Mouse (Mus musculus) liver, adult 2 months (tissue): ENCODE measurements around the gene Fam178b.

Experiments
- CTCF ChIP-seq: fragments of 200-500 bp; IDR thresholded peaks from 2 replicates; pipeline ENCODE4 v1.5.1; 2011; ENCODE audit warnings: low read depth, low read length, control low read depth
- POLR2A ChIP-seq: fragments of 200-500 bp; IDR thresholded peaks from 2 replicates; pipeline ENCODE4 v1.6.1; 2011; ENCODE audit warnings: low read length, control low read depth; ENCODE audit not compliant: insufficient read depth; ENCODE audit errors: extremely low read depth

GRCm38 (mm10) chr1:36566425-36566824, 116.6 kb downstream of the Fam178b start:
- no peak for TF ChIP-seq CTCF
- no peak for TF ChIP-seq POLR2A
